Mouse (Mus musculus) spleen, postnatal 10 days (tissue): Measurements from ENCODE around the gene Pik3cd.
"Not testable (repeated sequence)": the region's sequence is repeated elsewhere in the genome, so short reads cannot be mapped to it uniquely, and the experiment has no call there.

Source experiments
- DNase-seq, 2 experiments: peaks; one replicate each; pipeline ENCODE4 v3.0.0; 2021 to 2022; ENCODE audit warnings: low spot score in 2 of 2

Gene Pik3cd

GRCm38 (mm10) chr4:149702210-149702979 lies at the start of gene Pik3cd:
Gene Pik3cd (minus strand): TSS chr4:149702571.
- DNase-seq: peak; percentile 31 to 65

GRCm38 (mm10) chr4:149750671-149751070 lies 48.3 kb upstream of the Pik3cd start:
- DNase-seq: no peak

GRCm38 (mm10) chr4:149749663-149750015 lies 47.3 kb upstream of the Pik3cd start:
- DNase-seq: not testable (repeated sequence)

GRCm38 (mm10) chr4:149749003-149749662 lies 46.8 kb upstream of the Pik3cd start:
- no peak for DNase-seq

GRCm38 (mm10) chr4:149744119-149744518 lies 41.7 kb upstream of the Pik3cd start:
- no peak for DNase-seq

GRCm38 (mm10) chr4:149742011-149742530 lies 39.7 kb upstream of the Pik3cd start:
- no peak for DNase-seq

GRCm38 (mm10) chr4:149740301-149740700 lies 37.9 kb upstream of the Pik3cd start:
- no peak for DNase-seq

GRCm38 (mm10) chr4:149739478-149739877 lies 37.1 kb upstream of the Pik3cd start:
- DNase-seq: no peak

- DNase-seq: peak; percentile 90 to 97
Measured at GRCm38 (mm10) chr4:149737383-149738324, 35.3 kb upstream of the Pik3cd start, which contains the start of gene Tmem201. Gene Tmem201 (minus strand): TSS chr4:149738044.

- DNase-seq: no peak
Measured at GRCm38 (mm10) chr4:149736581-149736980, 34.2 kb upstream of the Pik3cd start.

GRCm38 (mm10) chr4:149735624-149736250 lies 33.4 kb upstream of the Pik3cd start:
- no peak for DNase-seq

GRCm38 (mm10) chr4:149734730-149735475 lies 32.5 kb upstream of the Pik3cd start:
- DNase-seq: no peak

- DNase-seq: no peak
Measured at GRCm38 (mm10) chr4:149734246-149734645, 31.9 kb upstream of the Pik3cd start.

- DNase-seq: no peak
Measured at GRCm38 (mm10) chr4:149733748-149734147, 31.4 kb upstream of the Pik3cd start.

GRCm38 (mm10) chr4:149732800-149733199 lies 30.4 kb upstream of the Pik3cd start:
- no peak for DNase-seq

- no peak for DNase-seq
Measured at GRCm38 (mm10) chr4:149732313-149732712, 29.9 kb upstream of the Pik3cd start.

GRCm38 (mm10) chr4:149730827-149731226 lies 28.5 kb upstream of the Pik3cd start:
- no peak for DNase-seq

GRCm38 (mm10) chr4:149728810-149729209 lies 26.4 kb upstream of the Pik3cd start:
- no peak for DNase-seq

GRCm38 (mm10) chr4:149727636-149728035 lies 25.3 kb upstream of the Pik3cd start:
- DNase-seq: no peak

- peak; percentile 54 to 84 for DNase-seq
Measured at GRCm38 (mm10) chr4:149725661-149726350, 23.4 kb upstream of the Pik3cd start.
